Mouse (Mus musculus): ENCODE data around the gene Atxn2l. TPM values are rescaled to one million over a fixed set of nuclear protein-coding genes. Genes with fewer than 3 reads are reported as not detected.

Atxn2l gene
- 37.9 and 38.5 TPM in 2 replicates for polyA plus RNA-seq (2015; fragmentation: Nextera tagmentation; extraction: Ambion mirVana)

GRCm38 (mm10) chr7:126503273-126503878 is at the start of gene Atxn2l:
Atxn2l (minus strand) TSS chr7:126503437.
- DNase-seq (ENCODE audit: low spot score) = peak; percentile 100

DNA sequence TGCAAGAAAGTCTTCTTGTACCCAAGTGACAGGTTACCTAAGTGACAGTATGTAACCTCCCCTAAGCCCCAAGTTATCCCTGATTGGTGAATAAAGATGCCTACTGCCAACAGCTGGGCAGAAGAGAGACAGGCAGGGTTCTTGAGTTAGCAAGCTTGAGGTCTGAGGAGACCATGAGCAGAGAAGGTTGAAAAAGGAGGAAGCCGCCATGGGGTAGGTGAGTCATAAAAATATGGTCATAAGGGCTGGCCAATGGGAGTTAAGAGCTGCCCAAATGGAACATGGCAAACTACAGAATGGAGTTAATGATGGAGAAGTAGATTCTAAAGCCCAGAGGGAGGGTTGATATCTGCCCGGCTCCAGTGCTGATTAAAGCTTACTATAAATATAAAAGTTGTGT is 42.4 kb upstream of the Atxn2l start:
- DNase-seq (ENCODE audit: low spot score) = no peak

DNA sequence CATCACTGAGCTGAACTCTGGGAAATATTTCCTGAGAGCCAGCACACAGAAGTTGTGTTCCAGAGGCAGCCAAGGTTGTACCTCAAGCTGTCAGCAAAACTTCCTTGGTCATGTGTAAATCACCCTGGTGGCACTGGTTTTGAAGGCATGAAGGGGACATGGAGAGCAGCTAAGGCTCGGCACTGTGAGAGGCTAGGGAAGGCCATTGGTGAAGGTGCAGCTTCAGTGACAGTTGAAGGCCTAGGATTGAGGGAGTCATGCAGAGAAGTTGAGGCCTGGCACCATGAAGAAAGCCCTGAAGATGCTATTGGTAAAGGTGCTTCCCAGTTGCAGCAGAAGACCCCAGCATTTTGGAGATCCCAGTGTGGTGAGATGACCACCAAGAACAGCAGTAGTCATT is 38.4 kb upstream of the Atxn2l start:
- DNase-seq (ENCODE audit: low spot score) = no peak

GRCm38 (mm10) chr7:126537820-126538585 is 34.8 kb upstream of the Atxn2l start:
- peak; percentile 64 for DNase-seq (ENCODE audit: low spot score)

DNA sequence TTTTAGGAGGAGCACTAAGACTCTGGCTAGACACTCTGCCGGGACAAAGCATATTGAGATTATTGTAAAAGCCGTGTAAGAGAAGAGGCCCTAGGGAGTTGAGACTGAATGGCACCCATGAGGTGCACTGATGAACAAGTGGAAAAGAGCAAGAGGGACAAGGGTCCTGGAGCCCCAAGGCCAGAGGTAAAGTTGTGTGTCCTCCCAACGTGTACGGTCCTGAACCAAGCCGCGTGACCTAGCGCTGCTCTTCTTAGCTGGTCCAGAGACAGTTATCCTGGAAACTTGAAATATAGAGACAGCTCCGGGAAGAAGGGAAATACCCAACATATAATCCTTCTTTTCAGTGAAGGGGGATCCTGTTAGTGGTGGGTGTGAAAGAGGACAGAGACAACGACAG is 33.2 kb upstream of the Atxn2l start:
- DNase-seq (ENCODE audit: low spot score) = no peak

- peak; percentile 9 for DNase-seq (ENCODE audit: low spot score)
Observed at GRCm38 (mm10) chr7:126535766-126536165, 32.5 kb upstream of the Atxn2l start.

- no peak for DNase-seq (ENCODE audit: low spot score)
Observed at GRCm38 (mm10) chr7:126533434-126533833, 30.2 kb upstream of the Atxn2l start.

DNA sequence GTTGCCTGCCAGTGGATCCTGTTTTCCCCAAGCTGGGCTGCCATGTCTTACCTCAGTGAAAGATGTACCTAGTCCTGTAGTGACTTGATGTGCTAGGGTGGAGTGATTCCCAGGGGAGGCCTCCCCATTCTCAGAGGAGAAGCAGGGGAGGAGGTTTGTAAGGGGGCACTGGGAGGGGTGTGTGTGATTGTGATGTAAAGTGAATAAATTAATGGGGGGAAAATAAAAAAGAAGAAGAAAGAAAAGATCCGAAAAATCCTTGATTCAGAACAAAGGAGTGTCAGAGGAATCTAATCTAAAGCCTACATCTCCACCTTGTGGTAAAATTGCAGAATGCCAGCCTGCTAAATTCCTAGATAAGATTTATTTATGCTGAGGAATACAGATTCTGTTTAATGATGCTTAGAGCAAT is 24.9 kb upstream of the Atxn2l start:
- peak; percentile 63 for DNase-seq (ENCODE audit: low spot score)

DNA sequence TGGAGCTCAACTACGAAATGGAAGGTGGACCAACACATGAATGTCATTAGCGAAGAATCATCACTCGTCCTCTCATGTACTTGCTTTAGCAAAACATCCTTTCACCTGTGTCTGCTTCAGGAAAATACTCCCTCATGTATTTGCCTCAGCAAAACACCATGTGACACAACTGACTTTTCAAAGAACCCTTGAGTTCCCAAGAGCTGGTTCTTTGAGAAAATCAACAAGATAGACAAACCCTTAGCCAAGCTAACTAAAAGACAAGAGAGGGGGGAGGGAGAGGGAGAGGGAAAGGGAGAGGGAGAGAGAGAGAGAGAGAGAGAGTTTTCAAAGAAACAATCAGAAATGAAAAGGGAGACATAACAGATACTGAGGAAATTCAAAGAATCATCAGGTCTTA is 20.1 kb upstream of the Atxn2l start:
- no peak for DNase-seq (ENCODE audit: low spot score)

- DNase-seq (ENCODE audit: low spot score) = no peak
Observed at GRCm38 (mm10) chr7:126519513-126519912, 16.3 kb upstream of the Atxn2l start.

DNA sequence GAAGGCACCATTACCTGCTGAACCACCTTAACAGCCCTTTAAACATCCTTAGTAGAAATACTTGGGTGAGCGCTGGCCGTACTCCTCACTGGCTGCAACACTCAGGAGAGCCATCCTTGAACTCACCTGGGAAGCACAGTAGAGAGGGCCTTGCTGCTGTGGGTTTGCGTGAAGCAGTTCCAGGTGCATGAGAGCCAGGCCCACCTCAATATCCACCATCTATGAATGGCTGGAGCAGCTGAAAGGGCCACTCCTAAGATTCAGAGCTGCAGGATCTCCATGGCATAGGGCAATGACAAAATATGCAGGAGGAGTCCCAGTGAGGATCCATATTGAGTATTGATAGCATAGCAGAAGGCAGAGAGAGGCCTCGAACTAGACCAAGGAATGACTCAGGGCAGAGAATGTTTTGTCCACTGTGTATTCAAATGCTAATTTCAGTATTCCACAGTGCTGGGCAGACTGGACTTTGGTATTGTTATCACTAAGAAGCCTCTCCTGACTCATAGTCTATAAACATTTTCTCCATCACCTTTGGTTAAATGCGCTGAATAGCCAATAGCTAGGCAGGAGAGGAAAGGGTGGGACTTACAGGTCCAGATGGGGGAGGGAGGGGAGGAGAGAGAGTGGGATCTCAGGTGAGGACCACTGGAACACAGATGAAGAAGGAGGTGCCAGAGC is 15.2 kb upstream of the Atxn2l start:
- no peak for DNase-seq (ENCODE audit: low spot score)

DNA sequence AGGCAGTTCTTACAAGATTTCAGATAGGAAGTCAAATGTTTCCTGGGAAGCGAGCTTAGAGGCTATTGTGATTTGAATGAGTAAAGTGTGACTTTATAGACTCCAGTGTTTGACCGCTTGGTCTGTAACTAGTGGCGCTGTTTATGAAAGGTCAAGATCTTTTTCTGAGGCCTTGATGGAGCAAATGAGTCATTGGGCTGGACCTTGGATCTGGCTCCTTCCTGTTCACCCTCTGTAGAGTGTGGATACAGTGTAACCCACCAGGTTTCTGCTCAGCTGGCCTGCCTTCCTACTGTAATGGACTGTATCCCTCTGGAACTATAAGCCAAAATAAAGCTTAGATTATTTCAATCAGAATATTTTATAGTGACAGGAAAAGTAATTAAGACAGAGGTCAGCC is 8.1 kb upstream of the Atxn2l start:
- no peak for DNase-seq (ENCODE audit: low spot score)

GRCm38 (mm10) chr7:126507126-126507778 is 4.0 kb upstream of the Atxn2l start:
- DNase-seq (ENCODE audit: low spot score) = no peak

- DNase-seq (ENCODE audit: low spot score) = no peak
Observed at GRCm38 (mm10) chr7:126504913-126505312, 1.7 kb upstream of the Atxn2l start.

GRCm38 (mm10) chr7:126502751-126503150 is 486 bp downstream of the Atxn2l start:
- DNase-seq (ENCODE audit: low spot score) = no peak

DNA sequence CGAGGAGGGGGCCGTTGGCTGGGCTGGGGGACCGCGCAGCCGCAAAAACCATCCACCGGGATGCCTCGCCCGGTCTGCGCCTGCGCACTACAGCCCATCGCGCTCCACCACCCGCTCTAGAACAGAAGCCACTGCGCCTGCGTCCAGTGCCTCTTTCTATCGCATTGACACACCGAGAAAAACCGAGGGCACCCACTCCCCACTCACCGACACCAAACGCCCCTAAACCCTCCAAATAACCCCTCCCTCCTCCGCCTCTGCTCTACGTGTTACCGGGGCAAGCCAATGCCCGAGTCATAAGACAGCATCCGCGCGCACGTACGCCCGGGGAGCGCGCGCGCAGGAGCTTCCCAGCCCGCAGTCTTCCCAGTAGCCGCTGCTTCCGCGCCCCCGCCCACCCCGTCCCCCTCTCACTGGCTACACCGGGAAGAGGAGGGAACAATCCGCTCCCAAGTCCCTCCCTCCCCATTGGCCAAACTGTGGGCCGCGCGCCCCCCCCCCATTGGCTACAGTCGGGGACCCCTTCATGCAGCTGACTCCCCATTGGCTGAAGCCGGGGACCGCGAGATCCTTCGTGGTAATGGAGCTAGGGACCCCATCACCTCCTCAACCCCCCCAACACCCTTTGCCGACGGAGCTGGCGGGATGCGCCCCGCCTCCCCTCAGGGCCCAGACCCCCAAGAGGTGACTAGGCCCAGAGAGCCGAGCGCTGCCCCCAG is 1.1 kb downstream of the Atxn2l start:
- peak; percentile 94 for DNase-seq (ENCODE audit: low spot score)

GRCm38 (mm10) chr7:126501684-126502022 is 1.6 kb downstream of the Atxn2l start:
- DNase-seq (ENCODE audit: low spot score) = no peak

- DNase-seq (ENCODE audit: low spot score) = no peak
Observed at GRCm38 (mm10) chr7:126499416-126499815, 3.8 kb downstream of the Atxn2l start.

DNA sequence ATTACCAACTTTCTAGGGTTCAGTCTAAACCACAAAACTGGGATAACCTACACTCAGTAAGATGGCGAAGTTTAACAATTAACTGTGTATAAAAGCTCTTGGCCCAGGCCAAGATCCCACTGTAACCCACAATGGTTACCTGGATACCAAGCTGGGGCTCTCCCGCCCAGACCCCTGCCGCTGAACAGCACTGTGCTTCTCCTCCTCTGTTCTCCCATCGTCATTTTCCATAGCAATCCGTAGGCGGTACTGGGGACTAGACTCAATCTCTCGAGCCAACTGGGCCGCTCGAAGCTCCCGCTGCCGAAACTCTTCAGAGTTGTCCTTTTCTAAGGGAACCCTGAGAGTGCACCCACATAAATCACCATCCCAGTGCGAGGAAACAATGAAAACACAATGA is 5.3 kb downstream of the Atxn2l start:
- DNase-seq (ENCODE audit: low spot score) = no peak

DNA sequence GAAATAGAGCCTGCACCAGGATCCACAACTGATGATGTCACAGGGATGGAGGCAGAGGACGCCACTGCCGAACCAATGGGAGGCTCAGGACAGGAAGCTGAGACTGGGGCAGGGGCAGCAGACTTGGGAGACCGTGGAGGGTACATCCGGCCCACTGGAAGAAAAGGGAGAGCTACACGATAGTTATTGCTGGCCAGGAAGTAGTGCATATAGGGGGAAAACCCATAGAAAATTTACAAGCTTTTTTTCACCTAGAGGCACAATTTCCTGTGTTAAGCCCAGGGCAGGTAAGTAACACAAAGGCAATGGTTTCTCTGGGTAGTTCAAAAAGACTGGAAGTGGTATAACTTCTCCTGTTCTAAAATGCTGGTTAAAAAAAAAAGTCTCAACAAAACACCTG is 6.8 kb downstream of the Atxn2l start:
- no peak for DNase-seq (ENCODE audit: low spot score)

GRCm38 (mm10) chr7:126494120-126494519 is 9.1 kb downstream of the Atxn2l start:
- no peak for DNase-seq (ENCODE audit: low spot score)

Measured in thymus, postnatal 0 days (tissue).